Mouse (Mus musculus): ENCODE results near the gene Rpl9-ps1.

DNA sequence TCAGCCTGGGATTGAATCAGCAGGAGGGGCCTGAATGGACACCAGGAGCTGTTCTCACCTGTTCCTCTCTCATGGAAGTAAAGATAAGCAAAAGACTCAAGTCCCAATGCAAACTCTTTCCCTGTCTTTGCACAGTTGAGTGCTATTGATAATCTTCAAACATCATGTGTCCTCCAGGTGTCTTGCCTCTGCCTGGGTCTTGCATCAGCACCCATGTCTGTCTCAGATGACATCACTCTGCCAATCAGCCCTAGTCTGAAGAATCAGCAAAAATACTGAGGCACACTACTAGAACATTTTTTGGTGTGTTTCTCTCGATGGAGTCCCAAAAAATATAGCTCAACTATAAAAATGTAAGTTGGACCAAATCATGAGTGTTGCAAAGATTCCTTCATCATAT is 46.6 kb upstream of the Rpl9-ps1 start:
- no peak for TF ChIP-seq MAFK (IDR thresholded peaks at IDR 0.05; ENCODE audit: insufficient read depth, low read depth, low read length)
- TF ChIP-seq CHD2 (IDR thresholded peaks at IDR 0.05; ENCODE audit: low read depth, low read length) = no peak
